Mouse (Mus musculus) testis, adult 2 months (tissue): ENCODE measurements at regions not wholly inside any gene's neighbourhood (a gene's known extent, or its start where the extent isn't known, plus 50 kb on each side); places are given as distances from the start of the nearest gene placed in this dataset.

ENCODE experiments used
- CTCF ChIP-seq: fragments of 200-500 bp; IDR thresholded peaks from 2 replicates; pipeline ENCODE4 v1.5.1; 2012; ENCODE audit warnings: low read depth, mild to moderate bottlenecking, inconsistent platforms, low read length, moderate library complexity; ENCODE audit not compliant: control insufficient read depth, insufficient read depth, insufficient replicate concordance
- POLR2A ChIP-seq: fragments of 200-500 bp; IDR thresholded peaks from 2 replicates; pipeline ENCODE4 v1.6.1; 2012; ENCODE audit warnings: low read depth, mild to moderate bottlenecking, inconsistent platforms, low read length, moderate library complexity; ENCODE audit not compliant: control insufficient read depth

DNA sequence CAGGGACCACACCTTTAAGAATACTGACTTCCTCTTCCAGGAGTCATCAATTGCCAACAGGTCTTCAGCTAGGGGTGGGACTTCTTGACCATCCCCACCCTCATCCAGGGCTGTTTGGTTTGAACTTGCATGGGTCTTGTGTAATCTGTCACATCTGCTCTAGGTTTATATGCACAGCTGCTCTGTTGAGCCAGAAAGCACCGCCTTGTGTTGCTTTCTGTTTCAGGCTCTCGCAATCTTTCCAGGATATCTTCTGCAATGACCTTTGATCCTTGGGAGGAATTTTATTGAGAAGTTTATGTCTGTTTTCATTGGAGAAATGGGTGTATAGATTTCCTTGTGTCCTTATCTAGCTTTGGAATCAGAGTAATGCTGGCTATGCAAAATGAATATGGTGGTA lies 210.8 kb upstream of the Pex5l start:
- no peak for TF ChIP-seq POLR2A
- no peak for TF ChIP-seq CTCF
